Mouse (Mus musculus) C2C12 (cell line): Measurements from ENCODE around the gene Xxylt1.

ENCODE experiments used
- CTCF ChIP-seq: IDR thresholded peaks from one replicate; pipeline ENCODE4 v1.5.1; 2011; ENCODE audit not compliant: control insufficient read depth, insufficient read depth, insufficient read length
- MAX ChIP-seq: IDR thresholded peaks from one replicate; pipeline ENCODE4 v1.6.1; 2011; ENCODE audit warnings: mild to moderate bottlenecking, control low read depth
- MYOD1 ChIP-seq: IDR thresholded peaks from one replicate; pipeline ENCODE4 v1.6.1; 2011; ENCODE audit warnings: low read depth; ENCODE audit not compliant: control insufficient read depth, insufficient read length
- USF1 ChIP-seq: IDR thresholded peaks from one replicate; pipeline ENCODE4 v1.6.1; 2011; ENCODE audit warnings: low read depth, mild to moderate bottlenecking, control low read depth, moderate library complexity

GRCm38 (mm10) chr16:30923899-30924298 is 157.3 kb downstream of the Xxylt1 start:
- no peak for TF ChIP-seq CTCF
- no peak for TF ChIP-seq MAX
- TF ChIP-seq USF1, result no peak
- no peak for TF ChIP-seq MYOD1
